Mouse (Mus musculus): ENCODE measurements around the gene Jam3. TPM values are rescaled to one million over a fixed set of nuclear protein-coding genes. Genes with fewer than 3 reads are reported as not detected.
"Not testable (repeated sequence)": the region's sequence is repeated elsewhere in the genome, so short reads cannot be mapped to it uniquely, and the experiment has no call there.

Jam3 gene
- total RNA-seq, 2 experiments from 2014 or later, result 42.3 to 42.7 TPM

- DNase-seq (ENCODE audit: low spot score in 2 of 2), result no peak
These were observed 18.4 kb upstream of the Jam3 start for GRCm38 (mm10) chr9:27173646-27174045.

DNA sequence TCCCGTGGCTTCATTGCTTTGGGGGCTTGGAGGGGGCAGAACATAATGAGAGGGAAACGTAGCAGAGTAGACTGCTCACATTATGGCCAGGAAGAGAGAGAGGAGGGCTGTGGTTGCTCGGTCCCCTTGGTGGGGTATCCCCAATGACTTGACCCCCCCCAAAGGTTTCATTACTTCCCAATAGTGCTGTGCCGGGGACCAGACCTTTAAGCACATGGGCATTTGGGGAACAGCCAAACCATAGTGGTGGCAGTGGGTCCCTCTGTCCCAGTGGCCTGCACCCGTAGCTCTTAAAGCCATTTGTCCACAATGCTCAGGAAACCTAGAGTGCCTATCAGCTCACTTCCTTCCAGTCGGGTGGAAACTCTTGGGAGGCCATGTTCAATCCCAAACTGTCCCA lies 17.6 kb upstream of the Jam3 start:
- DNase-seq (ENCODE audit: low spot score in 2 of 2), result no peak

GRCm38 (mm10) chr9:27170726-27171125 lies 15.5 kb upstream of the Jam3 start:
- no peak for DNase-seq (ENCODE audit: low spot score in 2 of 2)

DNA sequence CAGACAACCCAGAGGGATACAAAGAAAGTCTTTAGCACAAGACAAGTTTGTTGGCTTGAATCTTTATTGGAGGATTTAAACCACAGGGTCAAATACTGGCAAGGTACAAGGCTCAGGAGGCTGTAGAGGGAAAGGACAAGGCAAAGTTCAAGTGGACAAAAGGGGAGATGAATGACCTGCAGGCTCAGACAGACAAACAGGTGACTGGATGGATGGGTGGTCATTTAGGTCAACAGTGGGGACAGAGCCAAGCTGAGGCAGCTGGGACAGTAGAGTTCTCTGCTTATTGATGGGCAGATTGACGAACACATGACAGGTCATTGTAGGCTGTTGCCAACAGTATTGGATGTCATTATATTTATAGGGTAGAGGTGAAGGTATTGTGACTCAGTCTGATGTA lies 11.8 kb upstream of the Jam3 start:
- no peak for DNase-seq (ENCODE audit: low spot score in 2 of 2)

GRCm38 (mm10) chr9:27165596-27165995 lies 10.4 kb upstream of the Jam3 start:
- DNase-seq (ENCODE audit: low spot score in 2 of 2), result no peak

DNA sequence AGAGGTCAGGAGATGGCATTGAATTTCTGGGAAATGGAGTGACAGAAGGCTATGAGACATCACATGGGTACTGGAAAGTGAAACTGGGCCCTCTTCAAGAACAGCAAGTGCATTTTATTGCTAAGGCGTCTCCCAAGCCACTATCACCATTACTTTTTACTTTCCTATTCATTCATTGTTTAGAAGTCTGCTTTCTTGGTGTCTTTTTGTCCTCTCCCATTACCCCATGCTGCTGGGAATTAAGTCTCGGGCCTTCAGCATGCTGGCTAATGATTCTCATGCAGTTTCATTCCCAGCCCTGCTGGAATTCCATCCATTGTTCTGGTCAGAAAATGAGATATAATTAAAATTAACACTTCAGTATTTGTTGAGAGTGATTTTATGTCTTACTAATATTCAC lies 9.7 kb upstream of the Jam3 start:
- DNase-seq (ENCODE audit: low spot score in 2 of 2), result no peak

GRCm38 (mm10) chr9:27163661-27164060 lies 8.4 kb upstream of the Jam3 start:
- DNase-seq (ENCODE audit: low spot score in 2 of 2), result not testable (repeated sequence)

DNA sequence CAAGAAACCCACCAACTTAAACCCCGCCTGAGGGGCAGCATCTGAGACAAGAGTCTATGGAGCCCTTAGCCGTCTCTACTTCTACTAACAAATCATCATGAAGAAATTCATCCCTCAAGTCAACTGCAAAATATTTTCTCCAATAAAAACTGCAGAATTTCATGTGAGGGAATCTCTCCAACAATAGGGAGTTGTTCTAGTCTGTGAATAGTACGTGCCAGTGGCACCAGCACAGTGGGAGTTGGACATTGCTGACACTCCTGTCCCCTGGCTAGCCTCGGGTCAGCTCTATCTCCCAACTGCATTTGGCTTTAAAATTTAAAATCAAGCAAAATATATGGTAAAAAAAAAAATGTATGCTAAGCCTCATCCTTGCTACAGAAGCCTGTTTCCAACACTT lies 1.4 kb downstream of the Jam3 start:
- no peak for DNase-seq (ENCODE audit: low spot score in 2 of 2)

GRCm38 (mm10) chr9:27149836-27150235 lies 5.4 kb downstream of the Jam3 start:
- DNase-seq (ENCODE audit: low spot score in 2 of 2), result no peak

- no peak for DNase-seq (ENCODE audit: low spot score in 2 of 2)
These were observed 6.4 kb downstream of the Jam3 start for GRCm38 (mm10) chr9:27148631-27149471.

DNA sequence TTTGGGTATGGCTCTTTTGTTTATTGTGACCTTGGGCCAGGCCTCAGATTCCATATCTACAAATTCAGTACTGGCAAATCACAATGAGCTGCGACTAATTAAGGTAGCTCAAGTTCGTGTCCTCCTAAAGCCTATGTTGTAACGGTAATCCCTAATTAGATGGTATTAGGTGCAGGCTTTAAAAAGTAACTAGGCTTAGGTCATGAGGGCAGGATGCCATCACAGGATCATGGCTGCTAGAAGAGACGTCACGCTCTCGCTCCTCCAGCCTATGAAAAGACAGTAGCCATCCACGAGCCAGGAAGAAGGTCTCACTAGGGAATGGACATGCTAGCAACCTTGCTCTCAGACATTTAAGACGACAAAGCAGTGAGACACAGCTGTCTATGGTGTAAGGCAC lies 7.3 kb downstream of the Jam3 start:
- no peak for DNase-seq (ENCODE audit: low spot score in 2 of 2)

GRCm38 (mm10) chr9:27146826-27147225 lies 8.4 kb downstream of the Jam3 start:
- DNase-seq (ENCODE audit: low spot score in 2 of 2), result no peak

DNA sequence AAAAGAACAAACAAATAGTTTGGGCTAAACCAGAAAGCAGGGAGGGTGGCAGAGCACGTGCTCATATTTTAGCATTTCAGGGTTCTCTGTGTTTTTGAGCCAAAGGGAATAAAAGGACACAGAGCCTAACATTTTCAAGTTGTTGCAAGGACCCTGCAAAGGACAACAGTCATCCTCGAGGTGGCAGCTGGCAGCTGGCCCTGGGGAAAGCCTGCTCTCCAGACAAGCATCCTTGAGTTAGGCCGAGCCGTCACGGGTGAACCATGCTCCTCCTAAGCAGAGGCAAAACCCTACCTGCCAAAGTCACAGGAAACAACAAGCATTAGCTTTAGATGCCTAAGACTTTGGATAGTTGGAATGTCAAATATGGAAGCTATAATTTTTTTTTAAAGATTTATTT lies 10.2 kb downstream of the Jam3 start:
- no peak for DNase-seq (ENCODE audit: low spot score in 2 of 2)

DNA sequence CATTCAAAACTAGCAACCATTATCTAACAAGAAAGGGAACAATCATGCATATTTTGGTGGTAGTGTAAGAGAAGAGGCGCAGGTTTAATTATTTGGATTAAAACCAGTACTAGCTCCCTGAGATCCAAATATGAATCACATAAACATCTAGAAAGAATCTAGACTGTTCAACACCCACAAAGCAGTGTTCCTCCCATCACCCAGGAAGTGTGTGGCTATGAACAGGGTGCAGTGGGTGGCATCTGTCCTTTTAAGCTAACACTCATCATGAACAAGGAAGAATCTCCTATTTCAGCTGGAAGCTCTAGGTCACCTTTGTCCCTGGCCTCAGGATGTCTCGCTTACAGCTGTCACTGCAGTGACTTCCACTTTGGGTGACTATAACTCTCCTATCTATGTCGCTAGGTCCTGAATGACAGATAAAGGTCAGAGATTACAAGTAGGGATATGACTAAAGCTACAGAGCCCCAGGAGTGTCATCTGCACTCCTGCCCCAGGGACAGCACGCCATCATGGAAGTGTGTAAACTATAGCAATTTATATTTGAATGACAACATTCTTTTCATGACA lies 10.9 kb downstream of the Jam3 start:
- DNase-seq (ENCODE audit: low spot score in 2 of 2), result no peak

- no peak for DNase-seq (ENCODE audit: low spot score in 2 of 2)
These were observed 14.7 kb downstream of the Jam3 start for GRCm38 (mm10) chr9:27140432-27141065.

DNA sequence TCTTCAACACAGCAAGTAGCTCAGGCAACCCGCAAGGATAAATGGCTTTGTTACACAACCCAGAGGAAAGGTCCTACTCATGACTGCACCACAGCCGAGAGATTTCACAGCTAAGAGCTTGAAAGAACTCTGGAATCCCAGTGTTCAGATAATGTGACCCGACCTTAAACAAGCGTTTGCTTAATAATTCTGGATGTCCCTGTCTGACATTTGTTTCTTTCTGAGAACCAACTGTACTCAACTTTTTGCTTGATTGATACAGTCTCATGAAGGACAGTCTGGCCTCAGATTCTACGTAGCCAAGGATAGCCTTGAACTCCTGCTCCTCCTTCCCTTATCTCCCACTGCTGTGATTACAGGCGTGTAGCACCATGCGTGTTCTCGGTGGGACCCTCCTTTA lies 18.6 kb downstream of the Jam3 start:
- DNase-seq (ENCODE audit: low spot score in 2 of 2), result no peak

DNA sequence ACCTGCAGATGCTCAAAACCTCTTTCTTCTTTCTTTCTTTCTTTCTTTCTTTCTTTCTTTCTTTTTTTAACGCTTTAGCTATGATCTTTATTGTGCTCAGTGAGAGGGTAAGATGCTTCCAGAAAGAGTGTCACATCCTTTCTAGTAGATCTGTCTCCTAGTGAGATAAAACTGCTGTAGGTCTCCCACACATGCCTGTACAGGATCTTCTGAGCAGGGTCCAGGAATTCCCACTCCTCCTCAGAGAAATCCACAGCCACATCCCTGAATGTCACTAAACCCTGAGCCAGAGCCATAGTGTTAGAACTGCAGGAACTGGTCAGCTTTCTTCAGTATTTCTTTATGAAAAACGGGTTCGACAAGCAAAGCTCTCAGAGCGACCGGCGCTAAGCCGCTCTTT lies 19.8 kb downstream of the Jam3 start:
- DNase-seq (ENCODE audit: low spot score in 2 of 2), result no peak

- DNase-seq (ENCODE audit: low spot score in 2 of 2), result no peak
These were observed 20.8 kb downstream of the Jam3 start for GRCm38 (mm10) chr9:27134410-27134809.

DNA sequence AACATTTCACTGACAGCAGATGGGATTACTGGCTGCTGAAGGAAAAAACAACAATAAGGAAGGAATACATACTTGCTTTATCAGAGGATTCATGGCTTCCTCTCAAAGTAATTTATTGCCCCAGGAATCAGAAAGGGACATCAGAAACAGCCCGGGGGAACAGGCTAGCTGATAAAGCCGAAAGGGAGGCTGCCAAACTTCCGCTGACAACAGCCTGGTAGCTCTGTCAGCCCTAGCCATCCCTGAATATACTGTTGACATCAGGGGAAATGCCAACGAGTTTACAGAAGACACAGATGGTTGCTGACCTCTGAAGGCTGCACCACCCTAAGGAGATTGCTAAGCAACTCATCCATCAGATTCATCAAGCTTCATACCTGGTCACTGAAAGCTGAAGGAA lies 26.6 kb downstream of the Jam3 start:
- DNase-seq (ENCODE audit: low spot score in 2 of 2), result no peak

DNA sequence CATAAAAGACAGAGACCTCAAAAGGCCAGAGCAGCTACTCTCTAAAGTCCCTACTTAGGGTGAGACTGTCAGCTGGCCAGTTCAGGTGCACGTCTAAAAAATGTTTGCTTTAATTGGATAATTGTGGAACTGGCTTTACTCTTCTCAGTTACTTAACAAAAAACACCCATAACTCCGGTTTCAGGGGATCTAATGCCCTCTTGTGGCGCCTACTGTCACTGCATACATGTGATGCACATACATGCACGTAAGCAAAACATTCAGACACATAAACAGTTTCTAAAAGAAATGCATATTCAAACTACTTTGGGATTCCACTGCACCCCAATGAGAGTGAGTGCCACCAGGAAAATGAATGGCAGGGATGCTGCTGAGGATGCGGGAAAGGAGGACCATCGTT lies 28.7 kb downstream of the Jam3 start:
- no peak for DNase-seq (ENCODE audit: low spot score in 2 of 2)

DNA sequence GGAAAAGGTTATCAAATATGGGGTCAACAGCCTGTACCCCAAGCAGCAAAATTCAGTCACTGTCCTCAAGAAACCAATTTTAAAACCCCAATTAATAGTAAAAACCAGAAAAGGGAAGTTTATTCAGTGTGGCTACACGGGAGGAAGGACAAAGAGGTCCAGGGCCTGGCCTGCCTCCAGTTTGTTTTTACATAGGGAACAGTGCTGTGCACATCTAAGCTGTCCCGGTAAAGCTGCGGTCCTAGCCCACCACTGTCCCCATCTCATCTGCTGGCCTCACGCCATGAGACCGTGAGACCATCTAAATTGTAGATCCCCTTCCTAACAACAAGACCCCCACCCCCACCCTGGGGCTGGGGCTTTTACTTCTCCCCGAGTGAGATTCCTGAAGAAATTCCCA lies 29.8 kb downstream of the Jam3 start:
- no peak for DNase-seq (ENCODE audit: low spot score in 2 of 2)

GRCm38 (mm10) chr9:27123947-27124346 lies 31.3 kb downstream of the Jam3 start:
- no peak for DNase-seq (ENCODE audit: low spot score in 2 of 2)

DNA sequence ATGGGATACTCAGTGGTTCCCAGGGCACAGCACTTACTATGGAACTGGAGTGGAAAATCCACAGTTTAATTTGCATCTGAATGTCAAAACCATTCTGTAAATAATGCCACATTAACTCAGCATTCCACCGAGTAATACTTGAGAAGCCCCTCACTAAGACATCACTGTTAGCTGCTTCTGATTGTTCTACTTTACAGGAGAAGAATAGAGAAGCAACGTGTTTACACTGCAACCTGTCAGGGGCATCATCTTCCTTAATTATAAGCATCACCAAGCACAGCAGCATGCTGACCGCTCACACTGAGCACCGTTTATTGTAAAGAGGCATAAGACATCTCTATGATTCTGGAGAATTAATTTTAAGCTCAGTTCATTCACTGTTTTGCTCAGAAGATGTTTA lies 32.3 kb downstream of the Jam3 start:
- DNase-seq (ENCODE audit: low spot score in 2 of 2), result no peak
